Mouse (Mus musculus): ENCODE measurements at regions not wholly inside any gene's neighbourhood (a gene's known extent, or its start where the extent isn't known, plus 50 kb on each side); places are given as distances from the start of the nearest gene placed in this dataset.

DNA sequence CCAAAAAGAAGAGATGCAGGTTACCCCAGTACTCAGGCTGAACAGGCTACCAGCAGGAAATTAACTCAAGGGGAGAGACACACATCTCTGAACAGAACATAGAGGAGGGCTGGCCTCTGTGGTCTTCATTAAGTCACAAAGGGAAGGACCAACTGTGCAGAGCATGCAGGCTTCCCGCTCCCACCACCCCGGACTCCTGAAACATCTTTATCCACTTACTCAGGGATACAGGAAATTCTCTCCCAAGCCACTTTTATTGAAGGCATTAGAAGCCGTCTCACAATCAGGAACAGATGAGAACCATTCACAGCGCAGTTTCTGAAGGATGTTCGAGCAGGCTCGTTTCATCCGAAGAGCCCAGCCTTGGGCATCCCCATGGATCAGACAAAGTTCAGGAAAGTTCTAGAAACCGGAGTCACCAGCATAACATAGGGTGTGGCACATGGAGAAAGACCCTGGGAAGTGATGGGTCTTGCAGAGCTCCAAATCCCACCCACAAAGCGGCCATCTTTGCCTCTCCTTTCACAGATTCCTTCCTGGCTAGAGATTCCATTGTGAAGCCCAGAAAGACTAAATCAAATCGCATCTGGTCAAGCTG lies 55.9 kb upstream of the Zbtb40 start:
- no peak for DNase-seq (ENCODE audit: low spot score in 2 of 2)

DNA sequence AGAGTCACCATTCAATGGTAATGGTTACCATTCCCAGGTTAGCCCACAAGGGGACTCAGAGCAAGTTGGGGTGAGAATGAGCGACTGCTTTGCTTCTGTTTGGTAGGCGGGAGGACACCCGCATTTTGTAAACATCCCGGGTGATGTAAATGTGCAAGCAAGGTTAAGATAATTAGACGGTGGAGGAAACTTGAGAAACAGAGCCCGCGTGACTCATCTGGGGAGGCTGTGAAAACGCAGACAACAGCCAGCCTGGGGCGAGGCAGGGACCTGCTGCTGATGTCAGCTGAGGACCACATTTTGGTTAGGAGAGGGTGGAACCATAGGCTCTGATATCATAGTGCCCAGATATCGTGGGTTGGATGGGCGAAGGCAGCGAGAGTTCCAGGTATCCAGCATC lies 52.6 kb upstream of the Zbtb40 start:
- DNase-seq (ENCODE audit: low spot score in 2 of 2) = no peak

DNA sequence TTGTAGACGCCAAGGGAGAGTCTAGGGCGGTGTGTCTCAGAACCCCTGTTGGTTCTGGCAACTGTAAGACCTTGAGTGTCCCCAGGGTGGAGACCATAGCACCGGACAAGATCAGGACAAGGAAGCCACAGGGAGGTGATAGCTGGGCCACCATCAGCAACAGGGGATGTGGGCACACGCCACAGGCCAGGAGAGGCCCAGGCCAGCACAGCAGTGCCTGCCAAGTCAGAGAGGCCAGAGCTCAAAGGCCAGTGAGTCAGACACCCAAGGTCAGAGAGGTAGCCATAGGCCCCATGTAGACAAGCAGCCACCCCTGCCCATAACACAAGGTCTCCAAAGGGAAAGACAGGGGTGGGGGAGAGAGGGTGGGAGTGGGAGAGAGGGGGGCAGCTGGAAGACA lies 52.2 kb upstream of the Zbtb40 start:
- DNase-seq (ENCODE audit: low spot score in 2 of 2) = no peak

Measured in frontal cortex, postnatal 36 days (tissue).